Comparison of ENCODE assay signal across 18 mouse cellular contexts in the genomic region with DNA sequence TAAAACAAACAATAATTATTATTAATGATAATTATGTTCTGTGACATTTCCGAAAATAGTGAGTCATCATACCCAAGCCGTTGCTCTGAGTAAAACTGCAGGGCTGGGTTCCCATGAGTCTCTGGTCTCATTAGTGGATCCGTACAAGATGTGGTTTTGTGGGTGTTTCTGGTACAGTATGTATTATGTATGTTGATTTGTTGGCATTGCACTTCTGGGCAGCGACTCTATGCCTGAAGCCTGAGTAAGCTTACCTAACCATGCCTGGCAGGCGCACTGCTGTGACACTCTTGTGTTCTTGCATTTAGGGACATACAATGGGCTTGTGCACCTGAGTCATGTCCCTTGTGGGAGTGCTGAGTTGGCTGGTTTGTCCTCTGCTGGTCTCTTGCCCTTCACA.
"Had no signal": no experiment of that assay in that cellular context is flagged by ENCODE, and none has a peak within 500 bp of the region (broad histone marks: within the 10 kb centered on the region; RNA-seq: fewer than 3 reads in every experiment).

No protein-coding gene starts in this region.

- ATAC-seq: midbrain, embryonic 13.5 days; midbrain, embryonic 16.5 days had no signal

- H3K9ac ChIP-seq: liver, embryonic 13.5 days; midbrain, embryonic 13.5 days; neural tube, embryonic 13.5 days had no signal

- H3K27me3 ChIP-seq: liver, embryonic 13.5 days; midbrain, embryonic 13.5 days; neural tube, embryonic 13.5 days had no signal

- H3K36me3 ChIP-seq: liver, embryonic 13.5 days; midbrain, embryonic 10.5 days; midbrain, embryonic 13.5 days; neural tube, embryonic 13.5 days had no signal

- DNase-seq: kidney, adult 9 months; kidney, postnatal 14 days; liver, embryonic 13.5 days; lung, adult 2 months; right cerebral cortex, adult 18-20 months; right cerebral cortex, postnatal 14 days; right cerebral cortex, postnatal 4 days; thymus, adult 2 months; thymus, postnatal 14 days; thymus, postnatal 4 days had no signal

- H3K9me3 ChIP-seq: liver, embryonic 13.5 days; megakaryocyte, embryonic 14.5 days; midbrain, embryonic 13.5 days; neural tube, embryonic 13.5 days had no signal

- H3K27ac ChIP-seq: layer of hippocampus, adult 2 months; liver, embryonic 13.5 days; midbrain, embryonic 10.5 days; midbrain, embryonic 13.5 days; neural tube, embryonic 13.5 days; stomach, postnatal 0 days had no signal

- H3K4me2 ChIP-seq: liver, embryonic 13.5 days; midbrain, embryonic 13.5 days; neural tube, embryonic 13.5 days had no signal

- H3K4me3 ChIP-seq: layer of hippocampus, adult 2 months; liver, embryonic 13.5 days; megakaryocyte, embryonic 14.5 days; midbrain, embryonic 10.5 days; midbrain, embryonic 13.5 days; myocyte; neural tube, embryonic 13.5 days had no signal
